Mouse (Mus musculus) small intestine, adult 2 months (tissue): Measurements from ENCODE around the gene S100a6. TPM values are rescaled to one million over a fixed set of nuclear protein-coding genes. Genes with fewer than 3 reads are reported as not detected.

Experiments
- H3K27ac ChIP-seq: fragments of 200-500 bp; 2 replicates; pipeline ENCODE4 v1.5.1; 2012; ENCODE audit warnings: low read depth, low read length, control low read depth, inconsistent platforms; ENCODE audit not compliant: insufficient read depth
- H3K27me3 ChIP-seq: fragments of 200-500 bp; 2 replicates; pipeline ENCODE4 v1.6.1; 2012; ENCODE audit warnings: mild to moderate bottlenecking, moderate library complexity, low read length, inconsistent platforms; ENCODE audit not compliant: control insufficient read depth, insufficient read depth
- H3K36me3 ChIP-seq: fragments of 200-500 bp; 2 replicates; pipeline ENCODE4 v1.6.1; 2012; ENCODE audit warnings: mild to moderate bottlenecking, low read length, control low read depth, inconsistent platforms; ENCODE audit not compliant: control insufficient read depth, insufficient read depth
- H3K4me1 ChIP-seq: fragments of 200-500 bp; 2 replicates; pipeline ENCODE4 v1.6.1; 2012; ENCODE audit warnings: low read length, inconsistent platforms, mixed read lengths; ENCODE audit not compliant: control insufficient read depth, insufficient read depth, insufficient read length
- H3K4me3 ChIP-seq: fragments of 200-500 bp; 2 replicates; pipeline ENCODE4 v1.5.1; 2012; ENCODE audit warnings: low read depth, mild to moderate bottlenecking, control low read depth, inconsistent platforms, low read length, moderate library complexity
- CTCF ChIP-seq: fragments of 200-500 bp; IDR thresholded peaks from 2 replicates; pipeline ENCODE4 v1.5.1; 2012; ENCODE audit warnings: low read depth, mild to moderate bottlenecking, control low read depth, inconsistent platforms, low read length, moderate library complexity, mixed read lengths; ENCODE audit not compliant: insufficient replicate concordance, insufficient read length; ENCODE audit errors: extremely low read depth
- POLR2A ChIP-seq: fragments of 200-500 bp; IDR thresholded peaks from 2 replicates; pipeline ENCODE4 v1.6.1; 2012; ENCODE audit warnings: low read depth, mild to moderate bottlenecking, control low read depth, inconsistent platforms, low read length, moderate library complexity
- WGBS: fragments of 180-500 bp; shearing (Covaris S2); methylation state at CpG from one replicate; pipeline ENCODE4 v1.1.7; 2018; 5-methylcytosine and 5-hydroxymethylcytosine counted together
- polyA plus RNA-seq: library from polyadenylated mRNA; depleted of rRNA; stranded (reverse); fragments of >200 nt; gene quantifications from 2 replicates; pipeline ENCODE4 v1.2.3, GENCODE M21; 2012

Gene S100a6
- polyA plus RNA-seq, 1 experiment: 234 TPM

DNA sequence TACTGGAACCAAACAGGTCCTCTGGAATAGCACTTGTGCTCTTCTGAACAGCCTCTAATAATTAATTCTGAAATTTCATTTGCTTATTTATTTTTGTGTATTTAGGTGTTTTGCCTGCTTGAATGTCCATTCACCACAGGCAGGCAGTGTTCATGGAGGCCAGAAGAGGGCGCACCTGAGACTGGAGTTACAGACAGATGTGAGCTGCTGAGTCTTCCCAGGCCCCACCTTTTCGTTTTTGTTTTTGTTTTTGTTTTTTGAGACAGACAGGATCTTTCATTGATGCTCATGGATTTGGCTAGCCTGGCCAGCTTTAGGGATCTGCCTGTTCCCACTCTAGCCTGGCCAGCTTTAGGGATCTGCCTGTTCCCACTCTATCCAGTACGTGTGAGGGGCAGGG, 31.5 kb downstream of the S100a6 start:
- Histone ChIP-seq H3K36me3 (no peaks in the 10 kb centered on the region), H3K27ac (no peak overlapping the region), H3K4me3 (no peak overlapping the region), H3K4me1 (no peaks in the 10 kb centered on the region), H3K27me3 (no peaks in the 10 kb centered on the region)
- TF ChIP-seq POLR2A (no peak), CTCF (peak; percentile 68; the same call in 1 of the 2 replicates)
- WGBS: 45% methylated on average over 3 of the region's 3 CpGs

DNA sequence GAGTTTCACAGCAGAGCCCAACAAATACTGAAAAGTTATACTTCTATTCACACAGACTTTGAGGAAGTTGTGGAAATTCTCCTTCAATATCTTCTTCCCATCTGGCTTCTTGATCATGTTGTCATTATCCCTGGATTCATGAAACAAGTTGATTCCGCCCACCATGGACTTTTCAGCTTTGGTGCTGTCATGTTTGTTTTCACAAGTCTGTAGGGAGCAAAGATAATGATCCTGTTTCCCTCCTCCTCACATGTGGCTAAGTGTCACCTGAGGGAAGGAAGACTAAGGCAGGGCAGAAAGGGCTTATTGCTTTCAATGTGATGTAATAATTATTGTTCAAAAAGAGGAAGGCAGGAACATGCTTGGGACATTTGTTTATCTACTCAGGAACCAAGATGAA, 34.6 kb downstream of the S100a6 start:
- TF ChIP-seq CTCF: no peak
- TF ChIP-seq POLR2A: no peak
- Histone ChIP-seq H3K27ac (no peak overlapping the region), H3K4me3 (no peak overlapping the region), H3K27me3 (no peaks in the 10 kb centered on the region), H3K4me1 (no peaks in the 10 kb centered on the region), H3K36me3 (no peaks in the 10 kb centered on the region)
- 79% methylated on average over 1 of the region's 1 CpGs for WGBS

DNA sequence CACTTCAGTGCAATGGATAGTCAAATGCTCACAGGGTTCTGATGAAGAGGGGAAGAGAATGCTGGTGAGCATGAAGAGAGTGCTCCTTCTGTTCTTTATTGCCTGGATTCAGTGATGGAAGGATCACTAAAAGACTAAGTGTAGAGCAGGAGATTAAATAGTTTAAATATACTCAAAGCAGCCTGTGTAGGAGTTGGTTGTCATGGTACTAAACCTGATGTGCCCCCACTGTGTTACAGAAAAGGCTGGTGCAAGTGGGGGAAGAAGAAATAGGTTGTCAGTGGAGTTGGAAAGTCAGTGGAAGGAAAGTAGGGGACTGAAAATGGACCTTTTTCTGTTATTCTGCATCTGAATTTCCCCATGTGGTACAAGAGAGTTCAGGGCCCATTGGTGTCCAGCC, 36.3 kb downstream of the S100a6 start:
- H3K36me3 ChIP-seq: no peaks in the 10 kb centered on the region
- no peaks in the 10 kb centered on the region for H3K27me3 ChIP-seq
- TF ChIP-seq CTCF (no peak), POLR2A (no peak)
- H3K4me3 ChIP-seq: no peak overlapping the region
- no peak overlapping the region for H3K27ac ChIP-seq
- no peaks in the 10 kb centered on the region for H3K4me1 ChIP-seq

DNA sequence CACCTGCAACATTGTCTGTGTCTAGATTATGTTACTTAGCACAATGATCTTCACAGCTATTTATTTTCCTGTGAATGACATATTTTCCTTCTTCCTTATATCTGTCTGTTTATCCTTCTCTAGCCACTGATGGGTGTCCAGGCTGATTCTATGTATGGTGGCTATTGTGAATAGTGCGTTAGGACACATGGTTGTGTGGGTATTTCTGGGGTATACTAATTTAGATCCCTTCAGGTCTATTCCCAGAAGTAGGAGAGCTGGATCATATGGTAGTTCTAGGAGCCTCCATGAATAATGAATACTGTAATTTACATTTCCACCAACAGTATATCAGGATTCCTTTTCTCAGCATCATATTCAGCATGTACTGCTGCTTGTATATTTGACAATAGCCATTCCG, 37.1 kb downstream of the S100a6 start:
- 93% methylated on average over 2 of the region's 2 CpGs for WGBS
- no peak overlapping the region for H3K4me3 ChIP-seq
- no peaks in the 10 kb centered on the region for H3K36me3 ChIP-seq
- no peaks in the 10 kb centered on the region for H3K27me3 ChIP-seq
- TF ChIP-seq POLR2A: no peak
- no peaks in the 10 kb centered on the region for H3K4me1 ChIP-seq
- H3K27ac ChIP-seq: no peak overlapping the region

DNA sequence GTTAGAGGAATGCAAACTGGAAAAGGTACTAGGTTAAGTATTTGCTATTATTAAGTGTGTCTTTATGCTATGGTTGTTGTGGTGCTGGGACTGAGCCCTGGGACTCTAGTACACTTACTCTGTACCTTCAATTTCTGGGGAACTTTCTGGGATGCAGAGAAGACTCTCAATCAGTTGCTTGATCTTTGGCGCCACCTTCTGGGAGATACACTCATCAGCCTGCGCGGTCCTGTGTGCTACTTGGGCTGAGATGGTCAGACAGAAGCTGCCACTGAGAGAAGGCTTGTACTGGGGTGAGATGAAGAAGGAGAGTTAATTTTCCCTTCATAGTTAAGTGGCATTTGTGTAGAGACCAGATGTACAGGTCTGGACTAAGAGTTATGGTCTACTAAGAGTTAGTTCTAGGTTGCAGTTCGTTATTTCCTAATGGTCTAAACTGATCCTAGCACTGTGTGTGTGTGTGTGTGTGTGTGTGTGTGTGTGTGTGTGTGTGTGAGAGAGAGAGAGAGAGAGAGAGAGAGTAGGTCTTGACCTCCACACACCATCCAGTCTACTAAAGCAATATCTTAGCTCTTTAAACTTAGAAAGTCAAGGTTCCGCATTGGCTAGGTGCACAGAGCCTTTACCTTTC, 40.3 kb downstream of the S100a6 start:
- TF ChIP-seq POLR2A: no peak
- TF ChIP-seq CTCF: peak; percentile 75; the same call in 1 of the 2 replicates
- no peaks in the 10 kb centered on the region for H3K36me3 ChIP-seq
- no peaks in the 10 kb centered on the region for H3K27me3 ChIP-seq
- H3K4me3 ChIP-seq: no peak overlapping the region
- H3K4me1 ChIP-seq: no peaks in the 10 kb centered on the region
- H3K27ac ChIP-seq: no peak overlapping the region
- 35% methylated on average over 5 of the region's 5 CpGs for WGBS

DNA sequence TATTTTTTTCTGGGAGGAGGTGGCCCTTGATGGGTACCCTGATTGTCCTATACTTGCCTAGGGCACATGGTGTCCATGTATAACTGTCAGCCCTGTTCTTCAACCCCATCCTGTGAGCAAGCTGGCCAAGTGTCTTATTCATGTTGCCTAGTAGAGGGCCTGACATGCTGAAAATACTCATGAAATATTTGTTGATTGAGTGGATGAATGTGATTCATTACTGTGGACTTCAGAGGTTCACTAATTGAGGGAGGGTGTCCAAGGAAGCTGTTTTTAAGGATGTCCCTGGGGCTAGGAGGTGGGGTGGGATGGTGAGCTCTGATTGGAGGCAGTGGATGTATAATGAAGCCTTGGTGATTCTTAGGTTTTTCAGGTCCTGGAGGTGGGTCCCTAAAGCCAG, 41.0 kb downstream of the S100a6 start, which contains the start of gene S100a7a:
Gene S100a7a, plus strand, starts transcription at position 301 of the 400 bp plus-strand sequence.
- Histone ChIP-seq H3K27me3 (no peaks in the 10 kb centered on the region), H3K4me1 (no peaks in the 10 kb centered on the region), H3K36me3 (no peaks in the 10 kb centered on the region), H3K27ac (no peak within 1 kb of the TSS), H3K4me3 (no peak within 1 kb of the TSS)
- TF ChIP-seq POLR2A: no peak
- no peak for TF ChIP-seq CTCF

DNA sequence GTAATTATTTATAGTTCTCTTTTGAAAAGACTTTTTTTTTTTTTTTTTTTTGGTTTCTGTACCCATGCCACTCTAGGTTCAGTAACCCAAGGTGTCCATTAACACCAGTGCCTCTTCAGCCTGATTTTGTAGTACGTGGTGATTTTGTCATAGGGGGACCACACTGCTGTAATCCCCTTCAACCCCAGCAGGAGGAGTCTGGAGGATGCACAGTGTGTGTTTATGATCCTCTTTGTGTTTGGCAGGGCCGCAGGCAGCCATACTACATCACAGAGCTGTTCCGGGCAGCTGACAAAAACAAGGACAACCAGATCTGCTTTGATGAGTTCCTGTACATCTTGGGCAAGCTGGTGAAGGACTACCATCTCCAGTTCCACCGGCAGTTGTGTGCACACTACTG, 44.7 kb downstream of the S100a6 start:
- Histone ChIP-seq H3K27ac (no peak overlapping the region), H3K4me3 (no peak overlapping the region), H3K27me3 (no peaks in the 10 kb centered on the region), H3K4me1 (no peaks in the 10 kb centered on the region), H3K36me3 (no peaks in the 10 kb centered on the region)
- WGBS: 60% methylated on average over 4 of the region's 4 CpGs
- TF ChIP-seq POLR2A (no peak), CTCF (no peak)

DNA sequence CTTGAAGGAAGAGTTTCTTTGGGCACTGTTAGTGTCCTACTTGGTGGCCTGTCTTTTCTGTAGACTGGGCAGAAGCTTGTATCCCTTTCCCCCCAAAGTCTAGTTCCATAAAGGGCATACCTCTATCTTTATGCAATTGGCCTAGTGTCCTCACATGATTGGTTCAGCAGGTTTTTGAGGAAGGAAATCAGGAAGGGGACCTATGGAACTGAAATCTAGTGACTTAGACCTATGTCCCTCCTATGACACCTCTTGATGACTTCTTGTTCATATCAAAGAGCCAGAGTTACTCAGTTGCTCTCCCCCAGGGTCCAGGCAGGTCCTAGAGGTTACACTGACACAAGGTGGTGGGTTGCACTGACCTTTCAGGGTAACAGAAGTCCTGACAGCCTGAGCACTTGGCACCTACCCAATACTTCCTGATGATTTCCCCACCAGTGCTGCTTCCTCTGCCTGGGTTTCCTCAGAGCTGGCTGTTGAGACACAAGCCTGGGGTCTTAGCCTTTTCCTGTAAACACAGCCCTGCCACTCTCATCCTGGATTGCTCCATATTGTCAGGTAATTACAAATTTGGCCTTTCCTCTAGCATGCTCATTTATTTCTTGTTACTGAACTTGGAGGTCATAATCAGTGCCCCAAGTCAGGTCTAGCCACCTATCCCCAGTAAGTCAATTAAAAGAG, 46.8 kb downstream of the S100a6 start:
- H3K4me3 ChIP-seq: no peak overlapping the region
- no peaks in the 10 kb centered on the region for H3K36me3 ChIP-seq
- no peaks in the 10 kb centered on the region for H3K4me1 ChIP-seq
- no peak for TF ChIP-seq CTCF
- no peak overlapping the region for H3K27ac ChIP-seq
- H3K27me3 ChIP-seq: no peaks in the 10 kb centered on the region
